Mouse (Mus musculus) cerebellum, adult 8-10 months (tissue): ENCODE results near the gene Eif2ak3.
A peak's percentile ranks its signal among the peaks of the same experiment; 100 is the strongest.
"Not testable (repeated sequence)": the region's sequence is repeated elsewhere in the genome, so short reads cannot be mapped to it uniquely, and the experiment has no call there.

ENCODE experiments used
- DNase-seq: peaks from one replicate; pipeline ENCODE4 v3.0.0; 2022

Gene Eif2ak3

DNA sequence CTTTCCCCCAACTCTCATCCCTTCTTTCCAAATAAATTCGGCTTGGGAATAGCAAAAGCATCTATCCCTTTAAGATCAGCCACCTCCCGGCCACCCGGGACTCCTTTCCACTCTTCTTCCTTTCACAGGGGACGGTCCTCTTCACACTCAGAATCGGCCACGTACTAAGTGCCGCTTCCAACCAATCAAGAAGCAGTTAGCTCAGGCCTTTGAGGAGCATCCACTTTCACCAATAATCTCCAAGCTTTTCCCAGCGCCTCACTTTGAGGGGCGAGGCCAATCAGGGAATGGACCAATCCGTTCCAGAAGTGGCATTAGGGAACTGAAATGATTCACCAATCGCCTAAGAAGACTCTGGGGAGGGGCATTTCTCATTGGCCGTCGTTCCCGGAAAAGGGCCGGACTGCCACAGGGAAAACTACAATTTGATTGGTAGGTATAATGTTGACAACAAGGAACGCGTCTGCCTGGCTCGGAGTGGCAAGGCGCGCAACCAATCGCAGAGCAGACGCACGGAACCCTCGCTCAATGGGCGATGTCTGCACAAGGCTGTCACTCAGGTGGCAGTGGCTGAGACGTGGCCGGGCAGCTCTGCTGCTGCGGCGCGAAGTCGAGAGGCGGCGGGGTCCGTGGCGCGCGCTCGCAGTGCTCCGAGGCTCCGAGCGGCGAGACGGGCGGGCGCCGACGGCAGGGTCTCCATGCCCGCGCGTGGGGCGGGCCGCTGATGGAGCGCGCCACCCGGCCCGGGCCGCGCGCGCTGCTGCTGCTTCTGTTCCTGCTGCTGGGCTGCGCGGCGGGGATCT is at the start of gene Eif2ak3:
Gene Eif2ak3, plus strand, starts transcription at position 514 of the 803 bp plus-strand sequence.
- peak; percentile 97 for DNase-seq

- DNase-seq = no peak
Observed at GRCm38 (mm10) chr6:70796940-70797339, 47.4 kb upstream of the Eif2ak3 start.

- peak; percentile 58 for DNase-seq
Observed at GRCm38 (mm10) chr6:70797581-70798251, 46.6 kb upstream of the Eif2ak3 start.

DNA sequence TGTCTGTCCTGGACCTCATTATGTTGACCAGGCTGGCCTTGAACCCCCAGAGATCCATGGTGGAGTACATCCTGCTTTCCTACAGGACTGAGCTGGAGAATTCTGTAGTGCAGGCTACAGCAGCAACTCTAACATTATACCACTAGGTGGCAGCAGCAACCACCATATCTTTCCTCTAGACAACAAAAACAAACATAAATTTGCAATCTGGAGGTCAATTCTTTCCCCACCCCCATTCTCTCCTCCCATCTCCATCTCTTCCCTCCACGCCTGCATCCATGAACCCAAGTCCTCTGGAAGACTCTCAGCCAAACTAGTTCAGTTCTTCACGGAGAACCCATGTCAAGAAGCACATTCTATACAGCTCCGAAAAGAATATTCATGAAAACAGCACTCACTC is 39.7 kb upstream of the Eif2ak3 start:
- peak; percentile 37 for DNase-seq

DNA sequence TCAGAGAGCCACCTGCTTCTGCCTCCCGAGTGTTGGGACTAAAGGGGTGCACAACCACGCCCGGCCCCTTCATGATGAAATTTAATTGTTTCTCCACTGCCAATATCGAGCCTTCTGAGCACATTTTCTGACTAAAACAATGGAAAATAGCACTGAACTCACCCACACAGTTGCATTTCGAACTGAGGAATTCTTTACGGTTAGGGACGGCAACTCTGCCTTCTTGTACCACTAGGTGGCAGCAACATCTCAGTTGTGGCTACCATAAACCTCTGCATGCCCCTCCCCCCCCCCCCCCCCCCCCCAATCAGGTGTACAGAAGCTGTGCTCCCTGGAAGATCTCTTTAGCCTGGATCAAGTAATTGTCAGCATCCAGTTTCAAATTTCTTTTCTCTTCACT is 39.0 kb upstream of the Eif2ak3 start:
- peak; percentile 71 for DNase-seq

DNA sequence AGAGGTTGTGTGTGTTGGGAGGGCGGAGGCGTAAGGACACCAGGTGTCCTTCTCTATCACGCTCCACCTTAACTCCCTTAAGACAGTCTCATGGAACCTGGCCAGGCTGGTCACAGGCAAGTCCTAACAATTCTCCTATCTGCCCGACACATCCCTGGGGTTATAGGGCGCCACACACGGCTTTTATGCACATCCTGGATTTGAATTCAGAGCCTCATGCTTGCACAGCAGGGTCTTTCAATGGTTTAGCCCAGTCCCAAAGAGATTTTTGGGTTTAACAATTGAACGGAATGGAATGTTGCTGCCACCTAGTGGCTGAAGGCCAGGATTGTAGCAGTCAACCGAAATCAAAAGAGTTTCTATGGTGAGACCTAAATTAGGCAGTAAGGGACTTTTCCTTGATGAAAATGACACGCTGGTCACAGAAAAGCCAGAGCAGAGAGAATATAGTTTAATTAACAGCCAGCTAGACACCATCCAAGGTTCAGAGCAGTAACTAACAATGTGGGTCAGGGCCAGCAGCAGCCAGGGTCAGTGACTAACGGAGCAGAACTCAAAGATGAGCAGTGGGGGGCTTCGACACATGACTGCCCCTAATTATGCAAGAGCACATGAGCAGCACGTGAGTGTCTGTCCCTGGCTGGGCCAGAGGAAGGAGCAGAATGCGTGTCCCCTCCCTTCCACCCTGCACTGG is 38.3 kb upstream of the Eif2ak3 start:
- DNase-seq = peak; percentile 74

- DNase-seq = no peak
Observed at GRCm38 (mm10) chr6:70806514-70806912, 37.8 kb upstream of the Eif2ak3 start.

- DNase-seq = no peak
Observed at GRCm38 (mm10) chr6:70810524-70810923, 33.8 kb upstream of the Eif2ak3 start.

DNA sequence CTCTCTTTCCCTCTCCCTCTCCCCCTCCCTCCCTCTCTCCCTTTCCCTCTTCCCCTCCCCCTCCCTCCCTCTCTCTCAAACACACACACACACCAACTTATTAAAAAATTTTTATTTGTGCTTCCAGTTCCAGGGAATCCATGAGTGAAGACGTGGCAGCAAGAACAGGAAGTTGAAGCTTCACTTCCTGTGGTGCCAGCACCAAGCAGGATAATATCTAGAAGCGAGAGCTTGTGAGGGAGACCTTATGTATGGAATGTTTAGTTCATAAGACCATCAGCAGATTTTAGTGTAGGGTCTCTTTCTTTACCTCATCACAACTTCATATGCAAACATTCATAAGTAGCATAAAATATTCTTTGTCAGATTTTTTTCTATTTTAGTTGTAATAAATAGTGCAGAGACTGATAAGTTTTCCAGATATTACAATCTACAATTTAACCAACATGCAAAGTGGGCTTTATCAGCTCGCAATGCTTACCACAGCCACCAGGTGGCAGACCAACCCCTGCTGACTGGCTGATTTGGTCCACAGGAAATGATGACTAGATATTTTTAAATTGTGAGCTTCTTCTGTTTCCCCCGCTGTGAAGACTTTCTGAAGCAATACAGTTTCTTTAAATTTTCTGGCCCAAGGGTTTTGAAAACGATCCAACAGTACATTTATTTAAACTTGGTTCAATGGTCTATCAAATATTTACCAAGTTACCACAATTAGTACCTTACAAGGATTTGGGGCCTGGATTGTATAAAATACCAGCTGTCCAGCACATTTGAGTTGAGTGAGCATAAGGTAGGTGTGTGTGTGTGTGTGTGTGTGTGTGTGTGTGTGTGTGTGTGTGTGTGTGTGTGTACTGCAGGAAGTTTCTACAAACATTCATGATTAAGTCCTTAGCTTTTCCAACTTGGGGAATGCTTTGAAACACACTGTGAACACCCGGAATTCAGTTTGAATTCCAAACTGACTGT is 32.5 kb upstream of the Eif2ak3 start:
- DNase-seq = peak; percentile 81

DNA sequence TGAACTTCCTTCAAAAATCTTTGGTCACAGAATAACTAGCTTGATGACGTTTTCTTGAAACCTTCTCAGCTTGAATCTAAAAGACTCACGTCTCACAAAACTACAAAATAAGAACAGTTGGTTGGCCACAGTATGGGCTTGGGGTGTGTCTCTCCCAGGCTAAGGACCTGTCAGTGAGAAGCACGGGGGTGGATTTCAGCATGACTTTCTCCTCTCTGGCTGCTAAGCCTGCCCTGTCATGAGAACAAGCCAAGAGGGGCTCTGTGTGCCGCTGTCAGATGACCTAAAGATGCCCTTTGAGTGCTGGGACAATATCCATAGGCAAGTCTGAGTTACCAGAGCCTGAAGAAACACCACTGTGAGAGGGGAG is 31.8 kb upstream of the Eif2ak3 start:
- DNase-seq = no peak

GRCm38 (mm10) chr6:70813921-70814628 is 30.2 kb upstream of the Eif2ak3 start:
- no peak for DNase-seq

DNA sequence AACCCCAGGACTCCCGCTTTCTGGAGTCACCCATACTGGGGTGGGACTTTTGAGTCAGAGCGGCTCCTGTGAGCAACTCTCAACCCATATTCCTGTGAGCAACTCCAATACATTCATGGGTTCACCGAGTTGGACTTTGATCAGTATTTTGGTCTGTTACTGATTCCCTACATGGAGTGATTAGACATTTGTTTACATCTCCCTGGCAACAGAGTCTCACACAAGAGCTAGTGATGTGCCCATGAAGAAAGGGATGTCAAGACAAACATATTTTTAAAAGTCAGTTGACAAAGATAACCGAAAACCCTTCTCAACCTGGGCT is 29.7 kb upstream of the Eif2ak3 start:
- DNase-seq = no peak

DNA sequence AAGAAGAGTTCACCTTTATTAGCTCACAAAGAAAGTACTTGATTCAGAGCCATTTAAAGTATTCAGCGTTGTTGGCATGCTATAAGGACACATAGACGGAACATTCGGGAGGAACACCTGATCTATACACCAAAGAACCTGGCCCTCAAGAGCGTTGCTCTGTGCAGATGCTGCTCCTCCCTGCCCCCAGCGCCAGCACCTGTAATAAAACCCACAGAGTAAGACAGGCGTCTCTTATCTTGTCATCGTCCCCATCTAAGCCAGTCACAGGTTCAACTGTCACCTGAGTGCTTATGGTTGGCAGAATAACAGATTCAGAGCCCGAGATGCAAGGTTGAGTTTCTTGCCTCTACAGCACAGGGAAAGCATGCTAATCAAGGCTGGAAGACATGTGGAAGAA is 28.8 kb upstream of the Eif2ak3 start:
- DNase-seq = no peak

DNA sequence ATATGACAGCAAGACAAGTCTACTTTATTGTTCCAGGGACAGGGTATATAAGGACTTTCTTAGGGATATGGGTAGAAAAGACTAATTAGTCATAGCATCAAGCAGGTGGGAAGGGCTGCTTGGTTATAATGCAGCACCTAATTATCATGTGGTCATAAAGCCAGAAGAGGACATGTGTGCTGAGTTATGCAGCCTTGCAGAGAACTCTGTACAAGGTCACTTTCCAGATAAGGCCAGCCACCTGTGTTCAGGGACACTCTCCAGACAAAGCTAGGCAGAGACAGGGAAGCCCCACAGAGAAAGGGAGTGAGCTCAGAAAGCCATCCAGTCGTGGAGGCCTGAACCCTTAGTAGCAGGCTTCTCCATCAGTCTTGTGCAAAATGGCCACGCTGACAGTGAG is 22.7 kb upstream of the Eif2ak3 start:
- no peak for DNase-seq

DNA sequence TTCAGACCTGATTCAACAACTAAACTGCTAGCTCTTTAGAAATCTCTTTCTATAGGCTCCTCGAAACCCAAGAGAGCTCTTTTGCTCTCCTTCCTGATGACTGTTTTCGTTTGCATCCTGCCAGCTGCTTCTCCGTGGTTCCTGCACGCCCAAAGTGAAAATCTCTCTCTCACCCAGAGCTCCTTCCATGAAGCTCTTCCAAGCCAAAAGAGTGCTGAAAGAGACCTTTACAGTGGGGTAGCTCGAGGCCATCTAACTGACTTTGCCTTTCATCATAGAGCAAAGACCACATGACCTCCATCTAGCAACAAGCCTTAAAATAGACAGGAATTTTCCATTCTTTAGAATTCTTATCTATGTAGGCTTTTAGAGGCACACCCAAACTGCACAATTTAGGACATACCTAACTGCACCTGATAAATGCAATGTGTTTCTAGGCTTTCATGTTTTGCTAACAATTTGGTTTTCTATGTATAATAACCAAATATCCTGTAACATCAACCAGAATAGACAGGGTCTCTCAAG is 21.9 kb upstream of the Eif2ak3 start:
- DNase-seq = no peak

DNA sequence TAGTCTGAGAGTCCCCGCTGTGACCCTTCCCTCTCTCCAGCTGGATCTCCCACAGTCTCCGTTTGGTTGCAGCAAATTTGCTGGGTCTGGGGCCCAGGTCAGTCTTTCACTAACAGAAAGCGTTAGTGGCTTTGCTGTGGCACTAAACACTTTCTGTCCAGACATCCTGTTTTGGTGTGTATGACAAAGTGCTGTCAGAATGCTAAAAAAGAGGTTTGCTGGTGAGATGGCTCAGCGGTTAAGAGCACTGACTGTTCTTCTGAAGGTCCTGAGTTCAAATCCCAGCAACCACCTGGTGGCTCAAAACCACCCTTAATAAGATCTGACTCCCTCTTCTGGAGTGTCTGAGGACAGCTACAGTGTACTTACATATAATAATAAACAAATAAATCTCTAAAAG is 21.0 kb upstream of the Eif2ak3 start:
- DNase-seq = not testable (repeated sequence)

GRCm38 (mm10) chr6:70824085-70824986 is 20.0 kb upstream of the Eif2ak3 start:
- DNase-seq = peak; percentile 75

GRCm38 (mm10) chr6:70824987-70825337 is 19.4 kb upstream of the Eif2ak3 start:
- no peak for DNase-seq

- DNase-seq = no peak
Observed at GRCm38 (mm10) chr6:70829451-70829850, 14.9 kb upstream of the Eif2ak3 start.

DNA sequence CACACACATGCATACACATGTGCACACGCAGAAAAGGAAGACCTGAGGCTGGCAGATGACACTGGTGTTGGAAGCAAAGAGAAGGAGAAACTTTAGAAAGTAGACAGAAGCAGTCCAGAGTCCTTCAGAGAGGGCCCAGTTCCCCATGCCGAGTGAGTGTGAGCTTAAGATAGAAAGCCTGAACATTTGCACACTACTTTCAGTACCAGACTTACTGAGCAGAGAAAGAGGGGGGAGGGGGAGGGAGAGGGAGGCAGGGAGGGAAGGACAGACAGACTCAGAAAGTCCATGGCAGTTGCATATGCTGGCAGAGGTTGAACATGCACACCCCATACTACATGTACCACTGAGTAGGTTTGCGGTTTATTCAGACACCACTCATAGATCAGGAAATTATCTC is 13.8 kb upstream of the Eif2ak3 start:
- DNase-seq = no peak
